Mouse (Mus musculus): ENCODE measurements around the gene Tmem72.

The Tmem72 gene

DNA sequence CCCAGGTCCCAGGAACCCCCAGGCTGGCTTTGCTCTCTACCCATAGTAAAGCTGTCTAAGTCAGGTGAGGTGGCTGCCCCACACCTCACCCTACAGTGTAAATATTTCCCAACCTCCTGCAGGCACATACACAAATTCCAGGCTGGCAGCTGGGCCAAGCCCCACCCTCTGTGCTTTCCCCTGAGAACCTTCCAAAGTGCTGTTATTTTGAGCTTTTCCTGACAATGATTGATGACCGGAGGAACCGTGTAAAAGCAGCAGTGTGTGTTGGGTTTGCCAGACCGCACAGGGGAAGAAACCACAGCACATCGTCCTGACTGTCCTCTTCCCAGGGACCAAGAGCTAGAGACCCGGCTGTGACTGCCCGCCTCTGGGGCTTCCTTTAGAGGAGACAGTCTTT is 66.3 kb downstream of the Tmem72 start, which contains the start of gene Depp1:
TSS of gene Depp1 (plus strand) at position 204 of the 400 bp plus-strand sequence.
- no peak for DNase-seq (ENCODE audit: low read depth, low spot score)

DNA sequence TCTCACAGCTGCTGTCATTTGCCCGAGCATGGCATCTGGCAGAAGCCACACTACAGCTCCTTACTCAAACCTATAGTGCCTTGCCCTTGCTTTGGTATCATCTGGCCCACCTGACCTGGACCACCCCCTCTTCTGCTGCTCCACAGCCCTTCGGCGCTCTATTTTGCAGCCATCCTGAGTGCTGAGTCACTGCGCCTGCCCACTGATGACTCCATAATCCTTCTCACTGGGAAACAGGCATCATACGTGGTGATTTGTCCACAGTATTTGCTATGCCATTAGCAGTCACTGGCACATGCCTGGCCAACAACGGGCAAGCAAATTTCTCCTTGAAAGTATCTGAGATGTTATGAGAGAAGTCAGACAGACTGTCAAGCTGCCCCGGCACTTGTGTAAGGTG is 66.9 kb downstream of the Tmem72 start:
- DNase-seq (ENCODE audit: low read depth, low spot score), result no peak

DNA sequence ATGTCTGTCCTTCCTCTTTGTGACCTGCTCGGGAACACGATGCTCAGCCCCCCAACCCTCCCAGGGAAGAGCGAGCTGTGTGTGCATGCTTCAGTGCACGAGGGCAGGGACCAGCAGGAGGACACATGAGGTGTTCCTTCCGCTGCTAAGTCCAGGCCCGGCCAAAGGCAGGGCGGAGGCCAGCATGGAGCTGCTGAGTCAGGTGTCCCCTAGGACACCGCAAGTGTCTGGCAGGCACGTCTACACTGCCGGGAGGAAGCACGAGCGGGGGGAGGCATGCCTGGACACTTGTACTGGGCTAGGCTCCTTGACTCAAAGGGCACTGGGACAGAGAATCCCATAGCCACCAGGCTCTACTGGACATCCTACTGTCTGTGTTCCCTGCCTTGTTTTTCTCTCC is 69.0 kb downstream of the Tmem72 start:
- DNase-seq (ENCODE audit: low read depth, low spot score), result no peak

DNA sequence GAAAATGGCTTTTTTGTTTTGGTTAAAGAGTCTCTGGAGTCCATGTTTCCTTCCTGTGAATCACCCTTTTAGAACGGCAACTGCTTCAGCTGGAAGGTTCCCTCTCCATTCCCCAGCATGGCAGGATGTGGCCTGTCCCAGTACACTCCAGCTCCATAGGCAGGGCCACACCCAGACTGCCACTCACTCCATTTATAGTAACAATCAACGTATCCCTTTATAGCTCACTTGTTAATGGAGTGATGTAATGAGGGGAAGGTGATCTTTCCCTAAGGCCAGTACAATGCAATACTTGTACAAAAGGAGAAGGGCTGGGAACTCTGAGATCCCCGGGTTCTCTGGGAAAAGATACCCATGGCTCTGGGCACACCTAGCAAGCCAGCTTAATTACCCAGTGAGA is 72.4 kb downstream of the Tmem72 start:
- no peak for DNase-seq (ENCODE audit: low read depth, low spot score)

DNA sequence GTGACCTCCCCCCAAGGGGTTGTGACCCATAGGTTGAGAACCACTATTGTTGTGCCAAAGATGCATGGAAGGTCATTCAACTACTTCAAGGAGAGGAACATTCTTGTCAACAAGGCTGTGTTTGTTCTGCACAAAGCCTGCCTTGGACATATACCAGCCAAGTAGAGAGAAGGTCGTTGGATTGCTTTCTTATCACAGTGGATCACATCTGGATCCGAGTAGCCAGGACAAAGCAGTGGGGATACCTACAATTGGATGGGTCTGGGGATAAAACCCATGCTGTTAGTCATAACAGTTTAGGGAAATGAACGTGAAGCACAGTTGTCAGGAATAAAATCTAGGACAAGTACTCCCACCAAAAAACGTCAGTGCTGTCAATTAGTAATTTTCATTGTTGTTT is 72.8 kb downstream of the Tmem72 start:
- no peak for DNase-seq (ENCODE audit: low read depth, low spot score)

DNA sequence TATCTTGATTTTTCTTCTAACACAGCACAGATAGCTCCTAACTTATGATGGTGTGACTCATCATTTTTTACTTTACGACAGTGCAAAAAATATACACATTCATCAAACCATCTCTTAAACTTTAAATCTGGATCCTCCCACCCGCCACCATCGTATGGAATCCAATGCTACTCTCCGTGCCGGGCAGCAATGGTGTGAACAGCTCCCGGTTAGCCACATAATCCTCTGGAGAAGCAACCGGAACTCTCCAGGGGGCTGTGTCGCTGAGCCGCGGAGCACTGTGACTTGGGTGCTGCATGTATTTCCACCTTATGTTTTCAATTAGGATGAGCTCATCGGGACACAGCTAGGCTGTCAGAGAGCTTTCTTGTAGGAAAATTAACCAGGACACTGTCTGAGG is 73.8 kb downstream of the Tmem72 start:
- no peak for DNase-seq (ENCODE audit: low read depth, low spot score)

DNA sequence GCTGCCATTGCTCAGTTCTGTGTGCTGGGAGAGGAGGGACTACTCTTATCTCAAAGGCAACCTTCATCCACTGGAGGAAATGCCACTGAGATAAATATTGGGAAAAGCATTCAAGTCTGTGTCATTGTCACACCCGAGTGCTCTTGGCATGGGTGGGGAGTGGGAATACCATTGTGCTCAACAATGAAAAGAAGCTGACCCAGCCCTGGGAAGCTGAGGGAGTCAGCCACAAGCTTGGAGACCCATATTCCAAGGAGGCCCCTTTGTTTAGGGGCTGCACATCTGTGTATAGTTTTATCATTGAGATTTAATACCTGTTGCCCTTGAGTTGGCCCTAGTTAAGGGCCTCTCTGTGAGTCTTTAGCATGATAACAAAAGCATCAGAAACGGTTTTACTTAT is 77.0 kb downstream of the Tmem72 start:
- no peak for DNase-seq (ENCODE audit: low read depth, low spot score)

DNA sequence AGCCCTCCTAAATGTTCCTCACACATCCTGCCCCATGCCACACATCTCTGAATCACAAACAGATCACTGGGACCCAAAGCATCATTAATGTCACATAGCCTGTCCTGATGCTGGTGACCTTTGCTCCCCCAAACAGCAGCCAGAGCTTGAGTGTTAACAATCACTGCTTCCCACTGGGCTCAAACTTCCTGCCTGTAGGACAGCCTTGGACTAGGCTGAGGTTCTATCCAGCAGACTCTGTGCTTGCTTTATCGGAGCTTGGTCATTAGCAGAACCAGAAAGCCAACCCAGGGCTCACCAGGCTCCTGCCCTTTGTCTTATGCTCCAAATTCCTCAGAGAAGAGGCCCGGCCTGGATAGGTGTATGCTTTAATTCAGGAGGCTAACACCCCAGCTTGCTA is 77.8 kb downstream of the Tmem72 start:
- DNase-seq (ENCODE audit: low read depth, low spot score), result no peak

DNA sequence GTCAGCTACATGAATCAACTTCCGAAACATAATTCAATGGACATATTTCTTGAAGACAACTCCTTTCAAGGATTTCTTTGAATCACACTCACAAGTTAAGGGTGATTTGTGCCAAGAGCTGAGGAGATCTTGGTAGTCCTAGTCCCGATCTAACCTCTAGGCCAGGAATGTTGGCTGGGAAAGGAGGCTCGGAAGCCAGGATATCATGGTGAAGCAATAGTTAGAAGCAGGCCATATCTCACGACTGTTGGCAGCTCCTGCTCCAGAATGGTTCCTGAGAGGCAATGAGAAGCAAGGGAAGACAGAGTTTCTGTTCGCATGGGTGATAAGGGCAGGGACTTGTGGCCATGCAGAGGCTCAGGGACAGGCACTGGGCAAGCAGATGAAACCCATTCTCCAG is 79.2 kb downstream of the Tmem72 start:
- DNase-seq (ENCODE audit: low read depth, low spot score), result no peak

DNA sequence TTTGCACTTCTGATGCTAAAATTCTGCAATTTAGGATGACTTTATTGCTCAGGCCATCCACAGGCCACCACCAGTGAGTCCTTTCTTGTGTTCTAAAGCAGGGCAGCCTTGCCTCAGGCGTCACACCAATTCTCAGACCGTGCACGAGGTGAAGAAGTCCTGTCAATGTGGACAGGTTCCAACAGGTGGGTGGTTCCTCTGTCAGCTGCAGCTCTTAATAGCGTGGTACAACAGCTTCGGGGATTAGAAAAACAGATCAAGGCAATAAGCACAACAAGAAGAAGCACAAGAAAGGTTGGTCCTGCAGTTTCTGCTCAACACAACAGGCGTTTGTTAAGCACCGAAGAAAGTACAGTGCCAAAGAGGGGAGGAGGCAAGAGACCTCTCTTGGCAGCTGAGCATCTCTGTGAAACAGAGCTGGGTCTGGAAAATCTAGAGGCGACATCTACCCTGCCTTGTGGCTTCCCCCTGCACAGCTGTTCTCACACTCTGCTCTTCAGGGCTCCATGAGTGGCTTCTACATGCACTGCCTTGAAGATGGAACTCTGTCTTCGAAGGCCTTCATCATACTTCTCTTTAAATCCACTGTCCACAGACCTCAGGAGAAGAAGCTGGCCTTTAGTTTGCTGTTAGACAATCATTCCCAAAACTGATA is 80.0 kb downstream of the Tmem72 start:
- DNase-seq (ENCODE audit: low read depth, low spot score), result no peak

DNA sequence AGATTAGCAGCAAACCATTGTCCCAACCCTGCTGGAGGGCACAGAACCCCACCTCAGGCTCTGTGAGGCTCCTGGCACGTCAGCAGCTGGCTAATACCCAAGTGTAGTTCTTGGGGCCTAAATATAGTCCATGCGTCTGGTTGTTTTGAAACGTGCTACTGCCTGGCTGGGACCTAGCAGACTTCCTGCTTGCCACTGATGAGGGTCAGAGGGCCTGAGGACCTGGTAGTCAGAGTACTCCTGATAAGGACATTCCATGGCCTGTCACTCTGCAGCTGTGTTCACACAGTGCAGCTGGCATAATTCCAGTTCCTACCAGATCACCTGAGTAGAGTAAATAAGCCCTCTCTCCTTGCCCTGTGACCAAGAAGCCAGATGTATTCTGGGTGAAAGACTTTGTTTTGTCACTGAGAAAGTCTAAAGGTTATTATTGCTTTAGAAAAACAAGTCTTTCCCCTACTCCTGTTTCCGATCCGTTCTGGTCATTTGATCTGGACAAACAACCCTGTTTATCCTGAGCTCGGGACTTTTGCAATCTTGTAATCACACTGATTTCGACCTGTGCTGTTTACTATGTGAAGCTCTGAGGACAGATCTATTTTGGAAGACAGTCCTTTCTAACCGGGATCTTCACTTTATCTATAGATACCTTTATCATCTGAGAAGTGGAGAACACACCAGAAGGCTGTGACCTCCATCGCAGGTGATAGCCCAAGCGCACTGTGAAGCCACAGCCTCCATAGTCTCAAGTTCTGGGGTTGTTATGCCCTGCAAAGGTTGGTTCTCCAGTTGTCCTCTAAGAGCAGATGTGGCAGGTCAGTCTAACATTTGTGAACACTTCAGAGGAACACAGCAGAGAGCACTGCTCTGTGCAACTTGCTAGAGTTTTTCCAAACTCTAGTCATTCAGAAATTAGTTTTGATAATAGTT is 81.2 kb downstream of the Tmem72 start:
- DNase-seq (ENCODE audit: low read depth, low spot score), result no peak

DNA sequence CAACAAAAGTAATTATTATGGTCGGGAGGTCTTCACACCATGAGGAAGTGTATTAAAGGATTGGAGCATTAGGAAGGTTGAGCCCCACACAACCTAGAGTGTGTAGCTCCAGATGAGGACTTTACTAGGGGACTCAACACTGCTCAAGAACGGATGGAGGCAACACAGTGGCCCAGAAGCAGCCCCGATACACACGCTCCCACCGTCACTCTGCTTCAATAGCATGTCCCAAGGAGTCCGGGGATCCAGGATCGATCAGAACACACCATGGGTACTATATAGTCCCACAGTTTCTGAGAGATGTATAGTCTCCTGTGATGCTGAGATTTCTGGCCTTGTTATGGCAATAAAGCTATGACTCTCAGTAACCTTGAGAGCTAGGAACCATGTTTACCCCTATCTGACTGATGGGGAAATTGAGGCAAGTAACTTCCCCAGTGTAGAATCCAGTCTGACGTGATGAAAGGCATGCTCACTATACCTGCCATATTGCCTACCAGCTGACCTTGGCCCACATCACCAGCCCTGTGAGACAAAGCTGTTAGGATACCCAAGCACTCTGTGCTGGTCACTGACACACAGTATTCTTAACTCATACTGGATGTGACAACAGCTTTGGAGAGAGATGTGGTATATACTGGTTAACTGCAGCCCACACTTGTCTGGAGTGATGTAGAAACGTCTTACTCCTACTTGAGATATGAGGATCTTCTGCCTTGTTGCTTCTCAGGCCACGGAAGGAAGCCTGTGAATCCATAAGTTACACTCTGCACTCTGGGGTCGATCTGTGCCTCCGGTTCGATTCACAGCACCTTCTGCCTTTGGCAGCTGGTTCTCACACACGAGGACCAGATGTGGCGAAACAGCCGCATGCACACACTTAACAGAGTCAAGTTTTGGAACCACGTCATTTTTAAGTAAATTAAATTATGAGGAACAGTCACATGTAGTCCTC is 82.7 kb downstream of the Tmem72 start:
- no peak for DNase-seq (ENCODE audit: low read depth, low spot score)

DNA sequence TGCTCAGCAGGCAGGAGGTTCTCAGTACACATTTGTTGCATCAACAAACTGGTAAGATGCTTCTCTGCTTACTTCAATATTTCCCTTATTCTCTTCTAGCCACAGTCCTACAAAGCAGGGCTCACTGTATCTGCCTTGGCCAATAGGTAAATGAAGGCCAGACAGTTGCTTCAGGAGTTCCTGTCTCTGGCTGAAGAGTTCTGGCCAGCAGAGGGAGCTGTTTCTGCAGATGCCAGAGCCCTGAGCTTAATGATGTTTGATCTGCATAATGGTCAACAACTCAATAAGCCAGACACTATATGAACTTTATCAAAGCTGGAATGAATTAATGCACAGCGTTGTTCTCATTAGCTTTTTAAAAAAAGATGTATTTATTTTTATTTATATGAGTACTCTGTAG is 84.6 kb downstream of the Tmem72 start:
- DNase-seq (ENCODE audit: low read depth, low spot score), result peak; percentile 30

DNA sequence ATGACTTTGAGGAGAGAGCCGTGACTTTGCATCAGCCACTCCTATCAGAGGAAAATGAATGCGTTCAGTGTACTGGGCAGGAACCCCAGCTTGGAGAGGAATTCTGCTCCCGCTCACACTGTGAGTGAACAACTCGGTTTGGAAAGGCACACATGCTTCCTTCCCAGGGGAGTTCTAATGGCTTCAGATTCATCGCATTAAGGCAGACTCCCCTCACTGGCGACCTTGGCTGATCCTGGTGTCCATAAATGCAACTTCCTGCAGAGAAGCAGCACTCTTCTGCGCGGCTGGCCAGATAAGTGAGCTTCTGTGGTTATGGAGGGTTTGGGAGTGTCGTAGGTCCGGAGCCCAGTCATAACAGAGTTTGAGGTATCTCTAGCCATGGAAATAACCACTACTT is 86.9 kb downstream of the Tmem72 start:
- no peak for DNase-seq (ENCODE audit: low read depth, low spot score)
